Mouse (Mus musculus): ENCODE data around the gene Tff3. TPM values are rescaled to one million over a fixed set of nuclear protein-coding genes. Genes with fewer than 3 reads are reported as not detected.
A peak's percentile ranks its signal among the peaks of the same experiment; 100 is the strongest.

The Tff3 gene
- not detected for total RNA-seq (2021)
- long read RNA-seq: 0 reads

GRCm38 (mm10) chr17:31129452-31129851 lies at the start of gene Tff3:
Gene Tff3, minus strand, starts transcription at chr17:31129646.
- DNase-seq (ENCODE audit: low spot score in 2 of 2): no peak

- DNase-seq (ENCODE audit: low spot score in 2 of 2): no peak
Observed at GRCm38 (mm10) chr17:31176321-31176720, 46.9 kb upstream of the Tff3 start.

GRCm38 (mm10) chr17:31169796-31170195 lies 40.4 kb upstream of the Tff3 start:
- DNase-seq (ENCODE audit: low spot score in 2 of 2): no peak

GRCm38 (mm10) chr17:31165127-31165526 lies 35.7 kb upstream of the Tff3 start, which contains the start of gene Tff1:
Gene Tff1, minus strand, starts transcription at chr17:31165277.
- no peak for DNase-seq (ENCODE audit: low spot score in 2 of 2)

- no peak for DNase-seq (ENCODE audit: low spot score in 2 of 2)
Observed at GRCm38 (mm10) chr17:31163821-31164220, 34.4 kb upstream of the Tff3 start.

GRCm38 (mm10) chr17:31162607-31163006 lies 33.2 kb upstream of the Tff3 start:
- DNase-seq (ENCODE audit: low spot score in 2 of 2): no peak

- DNase-seq (ENCODE audit: low spot score in 2 of 2): no peak
Observed at GRCm38 (mm10) chr17:31160291-31160690, 30.8 kb upstream of the Tff3 start.

GRCm38 (mm10) chr17:31157921-31158320 lies 28.5 kb upstream of the Tff3 start:
- no peak for DNase-seq (ENCODE audit: low spot score in 2 of 2)

GRCm38 (mm10) chr17:31153785-31154184 lies 24.3 kb upstream of the Tff3 start:
- no peak for DNase-seq (ENCODE audit: low spot score in 2 of 2)

- no peak for DNase-seq (ENCODE audit: low spot score in 2 of 2)
Observed at GRCm38 (mm10) chr17:31152966-31153499, 23.6 kb upstream of the Tff3 start.

- DNase-seq (ENCODE audit: low spot score in 2 of 2): no peak
Observed at GRCm38 (mm10) chr17:31152512-31152911, 23.1 kb upstream of the Tff3 start.

- no peak for DNase-seq (ENCODE audit: low spot score in 2 of 2)
Observed at GRCm38 (mm10) chr17:31145998-31146397, 16.6 kb upstream of the Tff3 start.

GRCm38 (mm10) chr17:31144040-31145037 lies 14.9 kb upstream of the Tff3 start, which contains the start of gene Tff2:
Gene Tff2, minus strand, starts transcription at chr17:31144282.
- DNase-seq (ENCODE audit: low spot score in 2 of 2): no peak

- DNase-seq (ENCODE audit: low spot score in 2 of 2): no peak
Observed at GRCm38 (mm10) chr17:31142116-31142515, 12.7 kb upstream of the Tff3 start.

- DNase-seq (ENCODE audit: low spot score in 2 of 2): peak; percentile 54 to 64
Observed at GRCm38 (mm10) chr17:31138398-31138797, 9.0 kb upstream of the Tff3 start.

GRCm38 (mm10) chr17:31136821-31137220 lies 7.4 kb upstream of the Tff3 start:
- DNase-seq (ENCODE audit: low spot score in 2 of 2): no peak

GRCm38 (mm10) chr17:31136291-31136690 lies 6.8 kb upstream of the Tff3 start:
- no peak for DNase-seq (ENCODE audit: low spot score in 2 of 2)

GRCm38 (mm10) chr17:31134913-31135312 lies 5.5 kb upstream of the Tff3 start:
- DNase-seq (ENCODE audit: low spot score in 2 of 2): no peak

GRCm38 (mm10) chr17:31133776-31134175 lies 4.3 kb upstream of the Tff3 start:
- no peak for DNase-seq (ENCODE audit: low spot score in 2 of 2)

- DNase-seq (ENCODE audit: low spot score in 2 of 2): no peak
Observed at GRCm38 (mm10) chr17:31131269-31131821, 1.9 kb upstream of the Tff3 start.

- no peak for DNase-seq (ENCODE audit: low spot score in 2 of 2)
Observed at GRCm38 (mm10) chr17:31128708-31129318, 633 bp downstream of the Tff3 start.
